28 mouse cellular contexts compared by ENCODE assay signal in the genomic region with DNA sequence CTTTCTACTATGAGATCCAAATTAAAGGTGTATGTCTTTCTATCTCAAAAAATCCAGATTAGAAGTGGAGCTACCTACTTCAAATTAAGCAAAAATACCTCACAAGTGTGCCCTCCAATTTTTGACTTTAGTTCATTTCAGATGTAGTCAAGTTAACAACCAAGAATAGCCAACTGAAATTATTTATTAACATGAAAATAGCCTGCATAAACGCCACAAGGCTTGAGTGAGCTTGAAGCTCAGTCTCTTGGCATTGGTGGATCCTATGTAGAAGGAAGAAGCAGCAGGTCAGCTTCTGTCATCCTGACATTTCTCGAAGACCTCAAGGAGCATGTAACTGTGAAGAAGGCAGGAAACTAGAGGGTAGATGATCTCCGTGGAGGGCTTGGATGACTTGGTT.
"Had no signal": no experiment of that assay in that cellular context is flagged by ENCODE, and none has a peak within 500 bp of the region (broad histone marks: within the 10 kb centered on the region; RNA-seq: fewer than 3 reads in every experiment).

No protein-coding gene starts in this region.

- H3K9me3 ChIP-seq: embryonic facial prominence, embryonic 10.5 days; embryonic facial prominence, embryonic 12.5 days; embryonic facial prominence, embryonic 13.5 days; embryonic facial prominence, embryonic 15.5 days; forebrain, embryonic 10.5 days; forebrain, embryonic 12.5 days; forebrain, embryonic 13.5 days; forebrain, embryonic 15.5 days had no signal

- H3K4me3 ChIP-seq: embryonic facial prominence, embryonic 10.5 days; embryonic facial prominence, embryonic 12.5 days; embryonic facial prominence, embryonic 13.5 days; embryonic facial prominence, embryonic 15.5 days; erythroblast, embryonic 14.5 days; forebrain, embryonic 10.5 days; forebrain, embryonic 12.5 days; forebrain, embryonic 13.5 days; forebrain, embryonic 15.5 days; gastrocnemius, adult 2 months had no signal

- H3K4me1 ChIP-seq: embryonic facial prominence, embryonic 10.5 days; embryonic facial prominence, embryonic 12.5 days; embryonic facial prominence, embryonic 13.5 days; embryonic facial prominence, embryonic 15.5 days; forebrain, embryonic 10.5 days; forebrain, embryonic 12.5 days; forebrain, embryonic 13.5 days; forebrain, embryonic 15.5 days had no signal

- H3K27me3 ChIP-seq: embryonic facial prominence, embryonic 12.5 days; embryonic facial prominence, embryonic 13.5 days; embryonic facial prominence, embryonic 15.5 days; forebrain, embryonic 12.5 days; forebrain, embryonic 13.5 days; forebrain, embryonic 15.5 days had no signal

- DNase-seq: cerebellum, adult 18-20 months; cerebellum, adult 2 months; cerebellum, adult 8-10 months; cerebellum, adult 9-10 months; cerebellum, adult 9-11 months; cerebellum, postnatal 10 days; cerebellum, postnatal 14 days; cerebellum, postnatal 25 days; cerebellum, postnatal 36 days; embryo, embryonic 11 days; forebrain, postnatal 0 days; gastrocnemius, adult 2 months; gastrocnemius, postnatal 10 days; gastrocnemius, postnatal 14 days; gastrocnemius, postnatal 25 days; gastrocnemius, postnatal 36 days; heart, adult 18-20 months had no signal

- H3K27ac ChIP-seq: embryonic facial prominence, embryonic 10.5 days; embryonic facial prominence, embryonic 12.5 days; embryonic facial prominence, embryonic 13.5 days; embryonic facial prominence, embryonic 15.5 days; forebrain, embryonic 10.5 days; forebrain, embryonic 12.5 days; forebrain, embryonic 13.5 days; forebrain, embryonic 15.5 days; gastrocnemius, adult 2 months had no signal

- H3K4me2 ChIP-seq: embryonic facial prominence, embryonic 12.5 days; embryonic facial prominence, embryonic 13.5 days; embryonic facial prominence, embryonic 15.5 days; forebrain, embryonic 12.5 days; forebrain, embryonic 13.5 days; forebrain, embryonic 15.5 days had no signal

- H3K36me3 ChIP-seq: embryonic facial prominence, embryonic 10.5 days; embryonic facial prominence, embryonic 12.5 days; embryonic facial prominence, embryonic 13.5 days; embryonic facial prominence, embryonic 15.5 days; forebrain, embryonic 10.5 days; forebrain, embryonic 12.5 days; forebrain, embryonic 15.5 days had no signal

- ATAC-seq: forebrain, embryonic 13.5 days; forebrain, embryonic 14.5 days; forebrain, embryonic 15.5 days; forebrain, embryonic 16.5 days; forebrain, postnatal 0 days had no signal

- H3K9ac ChIP-seq: embryonic facial prominence, embryonic 12.5 days; embryonic facial prominence, embryonic 13.5 days; embryonic facial prominence, embryonic 15.5 days; forebrain, embryonic 12.5 days; forebrain, embryonic 13.5 days; forebrain, embryonic 15.5 days; forebrain, postnatal 0 days had no signal
